Comparison of ENCODE assay signal across 15 mouse cellular contexts in genomic region chr17:3361751-3362150, GRCm38 (mm10).
"Had no signal": no experiment of that assay in that cellular context is flagged by ENCODE, and none has a peak within 500 bp of the region (broad histone marks: within the 10 kb centered on the region; RNA-seq: fewer than 3 reads in every experiment).

No protein-coding gene starts in this region.

- H3K27ac ChIP-seq: left cerebral cortex, adult 2 months; limb, embryonic 15.5 days; liver, embryonic 13.5 days; lung, embryonic 15.5 days; macrophage; midbrain, embryonic 15.5 days; stomach, postnatal 0 days had no signal

- H3K4me3 ChIP-seq: left cerebral cortex, adult 2 months; limb, embryonic 15.5 days; liver, embryonic 13.5 days; lung, embryonic 15.5 days; megakaryocyte, embryonic 14.5 days; midbrain, embryonic 15.5 days had no signal

- H3K4me2 ChIP-seq: limb, embryonic 15.5 days; liver, embryonic 13.5 days; lung, embryonic 15.5 days; midbrain, embryonic 11.5 days; midbrain, embryonic 15.5 days had no signal

- H3K9me3 ChIP-seq: limb, embryonic 15.5 days; liver, embryonic 13.5 days; lung, embryonic 15.5 days; midbrain, embryonic 15.5 days had no signal

- ATAC-seq: liver, postnatal 0 days; midbrain, embryonic 15.5 days had no signal

- H3K36me3 ChIP-seq: limb, embryonic 15.5 days; liver, embryonic 13.5 days; lung, embryonic 15.5 days; midbrain, embryonic 15.5 days had no signal

- H3K9ac ChIP-seq: limb, embryonic 15.5 days; liver, embryonic 13.5 days; liver, postnatal 0 days; lung, embryonic 15.5 days; midbrain, embryonic 15.5 days had no signal

- H3K4me1 ChIP-seq: liver, embryonic 13.5 days; lung, embryonic 15.5 days; megakaryocyte, embryonic 14.5 days; midbrain, embryonic 15.5 days had no signal

- H3K27me3 ChIP-seq: limb, embryonic 15.5 days; liver, embryonic 13.5 days; lung, embryonic 15.5 days; megakaryocyte, embryonic 14.5 days; midbrain, embryonic 15.5 days had no signal

- DNase-seq: kidney, adult 8-10 months; kidney, postnatal 25 days; liver, embryonic 13.5 days; liver, postnatal 0 days; lung, postnatal 14 days; right cerebral cortex, adult 18-20 months; thymus, postnatal 14 days had no signal
